Mouse (Mus musculus): ENCODE results near the gene Fastk.

Fastk gene

GRCm38 (mm10) chr5:24392724-24393123 is 52.4 kb downstream of the Fastk start:
- no peak for DNase-seq (ENCODE audit: low spot score)

- DNase-seq (ENCODE audit: low spot score) = no peak
Measured at GRCm38 (mm10) chr5:24391864-24392263, 53.2 kb downstream of the Fastk start, which contains the start of gene Atg9b. Gene Atg9b (minus strand): TSS chr5:24392143.

GRCm38 (mm10) chr5:24389658-24390020 is 55.4 kb downstream of the Fastk start:
- no peak for DNase-seq (ENCODE audit: low spot score)

- DNase-seq (ENCODE audit: low spot score) = peak; percentile 38
Measured at GRCm38 (mm10) chr5:24389011-24389657, 56.0 kb downstream of the Fastk start.

Data from adipocyte (in vitro differentiated cells).